Mouse (Mus musculus) neural tube, embryonic 11.5 days (tissue): ENCODE measurements around the gene Mybl2. TPM values are rescaled to one million over a fixed set of nuclear protein-coding genes. Genes with fewer than 3 reads are reported as not detected.

ENCODE experiments used
- microRNA-seq: library from miRNA; unstranded; fragments of <30 nt; microRNA quantifications from one replicate; pipeline ENCODE4, GENCODE M21; 2016
- polyA plus RNA-seq: library from polyadenylated mRNA; unstranded; fragments of >200 nt; fragmentation: Nextera tagmentation; extraction: Ambion mirVana; gene quantifications from 2 replicates; pipeline ENCODE4 v1.2.1, GENCODE M21; 2014

Gene Mybl2
- polyA plus RNA-seq, 1 experiment from 2014 or later, result 27.0 TPM

Small RNA genes lying within 50 kb of the gene (microRNA-seq; reads per million reads assigned to microRNA genes)
- gene Gm22174 (not detected), gene Mir7003 (not detected)

Other genes starting within 250 kb of the Mybl2 start
- 272 and 284 TPM in 2 replicates for gene Srsf6, start 123.2 kb upstream of the Mybl2 start, polyA plus RNA-seq
- 0.05 TPM in 1 of 2 replicates, not detected in the other for gene L3mbtl1, start 111.2 kb upstream of the Mybl2 start, polyA plus RNA-seq
- not detected in 2 replicates for gene Sgk2, start 67.4 kb upstream of the Mybl2 start, polyA plus RNA-seq
- gene Ift52, start 37.3 kb upstream of the Mybl2 start, polyA plus RNA-seq, result 52.8 and 55.3 TPM in 2 replicates
- 0.29 TPM in 1 of 2 replicates, not detected in the other for gene Gtsf1l, start 33.2 kb downstream of the Mybl2 start, polyA plus RNA-seq
- gene Tox2, start 148.4 kb downstream of the Mybl2 start, polyA plus RNA-seq, result 18.0 and 20.3 TPM in 2 replicates